Mouse (Mus musculus): ENCODE results near the gene Fam13c.

Gene Fam13c

GRCm38 (mm10) chr10:70520143-70521131, 80.2 kb downstream of the Fam13c start:
- DNase-seq (ENCODE audit: low read depth), result no peak

GRCm38 (mm10) chr10:70521379-70521778, 81.1 kb downstream of the Fam13c start:
- no peak for DNase-seq (ENCODE audit: low read depth)

- no peak for DNase-seq (ENCODE audit: low read depth)
These were observed 90.0 kb downstream of the Fam13c start for GRCm38 (mm10) chr10:70530185-70530823.

GRCm38 (mm10) chr10:70532249-70532648, 92.0 kb downstream of the Fam13c start:
- no peak for DNase-seq (ENCODE audit: low read depth)

- no peak for DNase-seq (ENCODE audit: low read depth)
These were observed 93.1 kb downstream of the Fam13c start for GRCm38 (mm10) chr10:70533301-70533781.

- no peak for DNase-seq (ENCODE audit: low read depth)
These were observed 93.7 kb downstream of the Fam13c start for GRCm38 (mm10) chr10:70533986-70534385.

- no peak for DNase-seq (ENCODE audit: low read depth)
These were observed 94.3 kb downstream of the Fam13c start for GRCm38 (mm10) chr10:70534571-70534970.

GRCm38 (mm10) chr10:70535401-70535800, 95.1 kb downstream of the Fam13c start:
- DNase-seq (ENCODE audit: low read depth), result no peak

GRCm38 (mm10) chr10:70537694-70538093, 97.4 kb downstream of the Fam13c start:
- no peak for DNase-seq (ENCODE audit: low read depth)

- DNase-seq (ENCODE audit: low read depth), result no peak
These were observed 99.0 kb downstream of the Fam13c start for GRCm38 (mm10) chr10:70539251-70539650.

- no peak for DNase-seq (ENCODE audit: low read depth)
These were observed 100.3 kb downstream of the Fam13c start for GRCm38 (mm10) chr10:70540456-70541195.

- no peak for DNase-seq (ENCODE audit: low read depth)
These were observed 102.6 kb downstream of the Fam13c start for GRCm38 (mm10) chr10:70542857-70543256.

- DNase-seq (ENCODE audit: low read depth), result no peak
These were observed 112.2 kb downstream of the Fam13c start for GRCm38 (mm10) chr10:70552531-70552930.

- DNase-seq (ENCODE audit: low read depth), result peak; percentile 46
These were observed 123.4 kb downstream of the Fam13c start for GRCm38 (mm10) chr10:70563636-70564035.

- DNase-seq (ENCODE audit: low read depth), result no peak
These were observed 141.4 kb downstream of the Fam13c start for GRCm38 (mm10) chr10:70581556-70582211.

- DNase-seq (ENCODE audit: low read depth), result no peak
These were observed 143.9 kb downstream of the Fam13c start for GRCm38 (mm10) chr10:70584171-70584570.

GRCm38 (mm10) chr10:70586876-70587405, 146.7 kb downstream of the Fam13c start:
- no peak for DNase-seq (ENCODE audit: low read depth)

GRCm38 (mm10) chr10:70594007-70594406, 153.7 kb downstream of the Fam13c start:
- DNase-seq (ENCODE audit: low read depth), result no peak

- DNase-seq (ENCODE audit: low read depth), result no peak
These were observed 157.8 kb downstream of the Fam13c start for GRCm38 (mm10) chr10:70598081-70598515.

GRCm38 (mm10) chr10:70598516-70599125, 158.3 kb downstream of the Fam13c start:
- no peak for DNase-seq (ENCODE audit: low read depth)
